Mouse (Mus musculus): ENCODE results near the gene Arhgap22. TPM values are rescaled to one million over a fixed set of nuclear protein-coding genes. Genes with fewer than 3 reads are reported as not detected.

Arhgap22 gene
- total RNA-seq (2021): 1 to 10 TPM; 3.6 to 5.3 TPM
- long read RNA-seq, experiment 1, partial matches to known transcripts: 2 of 10 reads
- long read RNA-seq, experiment 1, other reads (novel, unspliced or antisense): 8 of 10 reads
- long read RNA-seq, experiment 2, partial matches to known transcripts: 0 of 4 reads
- long read RNA-seq, experiment 2, other reads (novel, unspliced or antisense): 4 of 4 reads

GRCm38 (mm10) chr14:33213823-33214766 lies at the start of gene Arhgap22:
Gene Arhgap22, plus strand, starts transcription at chr14:33214026.
- peak; percentile 89 to 91 for DNase-seq

GRCm38 (mm10) chr14:33168750-33169149 lies 45.1 kb upstream of the Arhgap22 start:
- no peak for DNase-seq

GRCm38 (mm10) chr14:33171942-33172341 lies 41.9 kb upstream of the Arhgap22 start:
- no peak for DNase-seq

GRCm38 (mm10) chr14:33175059-33175821 lies 38.6 kb upstream of the Arhgap22 start:
- DNase-seq: no peak

GRCm38 (mm10) chr14:33180102-33180501 lies 33.7 kb upstream of the Arhgap22 start:
- DNase-seq: no peak

- DNase-seq: no peak
These were observed 28.6 kb upstream of the Arhgap22 start, which contains the start of gene Wdfy4 for GRCm38 (mm10) chr14:33185068-33185800. Gene Wdfy4, minus strand, starts transcription at chr14:33185508.

GRCm38 (mm10) chr14:33187201-33187600 lies 26.6 kb upstream of the Arhgap22 start:
- no peak for DNase-seq

- no peak for DNase-seq
These were observed 24.6 kb upstream of the Arhgap22 start for GRCm38 (mm10) chr14:33189230-33189629.

GRCm38 (mm10) chr14:33189849-33190423 lies 23.9 kb upstream of the Arhgap22 start:
- no peak for DNase-seq

- no peak for DNase-seq
These were observed 23.2 kb upstream of the Arhgap22 start for GRCm38 (mm10) chr14:33190646-33191045.

- DNase-seq: no peak
These were observed 20.1 kb upstream of the Arhgap22 start for GRCm38 (mm10) chr14:33193762-33194161.

GRCm38 (mm10) chr14:33194241-33194640 lies 19.6 kb upstream of the Arhgap22 start:
- DNase-seq: no peak

GRCm38 (mm10) chr14:33202161-33202560 lies 11.7 kb upstream of the Arhgap22 start:
- no peak for DNase-seq

GRCm38 (mm10) chr14:33202885-33203284 lies 10.9 kb upstream of the Arhgap22 start:
- DNase-seq: no peak

- no peak for DNase-seq
These were observed 10.0 kb upstream of the Arhgap22 start for GRCm38 (mm10) chr14:33203777-33204176.

GRCm38 (mm10) chr14:33205280-33205965 lies 8.4 kb upstream of the Arhgap22 start:
- peak in 1 of 2 experiments; percentile 12 for DNase-seq

- peak in 1 of 2 experiments; percentile 37 for DNase-seq
These were observed 6.8 kb upstream of the Arhgap22 start for GRCm38 (mm10) chr14:33207011-33207410.

GRCm38 (mm10) chr14:33208331-33208730 lies 5.5 kb upstream of the Arhgap22 start:
- DNase-seq: no peak

GRCm38 (mm10) chr14:33210806-33211205 lies 3.0 kb upstream of the Arhgap22 start:
- no peak for DNase-seq

GRCm38 (mm10) chr14:33212271-33212957 lies 1.4 kb upstream of the Arhgap22 start:
- DNase-seq: no peak
